Mouse (Mus musculus) embryonic fibroblast, embryonic 13.5 days (primary cell): ENCODE measurements at regions not wholly inside any gene's neighbourhood (a gene's known extent, or its start where the extent isn't known, plus 50 kb on each side); places are given as distances from the start of the nearest gene placed in this dataset.
"Not testable (repeated sequence)": the region's sequence is repeated elsewhere in the genome, so short reads cannot be mapped to it uniquely, and the experiment has no call there.

Experiments used
- CTCF ChIP-seq: IDR thresholded peaks from 2 replicates; pipeline ENCODE4 v1.5.1; 2011; ENCODE audit warnings: mild to moderate bottlenecking, control low read depth, low read length, moderate library complexity, borderline replicate concordance; ENCODE audit not compliant: insufficient read depth
- POLR2A ChIP-seq: IDR thresholded peaks from 2 replicates; pipeline ENCODE4 v1.6.1; 2011; ENCODE audit warnings: low read depth, mild to moderate bottlenecking, control low read depth, low read length, moderate library complexity

DNA sequence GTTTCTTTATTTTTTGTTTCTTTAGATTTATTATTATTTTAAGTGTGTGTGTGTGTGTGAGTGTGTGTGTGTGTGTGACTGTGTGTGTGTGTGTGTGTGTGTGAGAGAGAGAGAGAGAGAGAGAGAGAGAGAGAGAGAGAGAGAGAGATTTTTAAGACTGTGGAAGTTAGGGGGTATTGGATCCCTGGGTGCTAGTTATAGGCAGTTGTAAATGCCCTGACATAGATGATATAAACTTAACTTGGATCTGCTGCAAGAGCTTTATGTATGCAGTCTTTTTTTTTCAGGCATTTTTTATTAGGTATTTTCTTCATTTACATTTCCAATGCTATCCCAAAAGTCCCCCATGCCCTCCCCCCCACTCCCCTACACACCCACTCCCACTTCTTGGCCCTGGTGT lies 96.8 kb upstream of the Prl start:
- not testable (repeated sequence) for TF ChIP-seq CTCF, POLR2A
